Mouse (Mus musculus) heart, postnatal 0 days (tissue): ENCODE results near the gene Wls.

Experiments
- CTCF ChIP-seq: IDR thresholded peaks from 2 replicates; pipeline ENCODE4 v1.5.1; 2016; ENCODE audit warnings: antibody characterized with exemption, control low read depth, low read depth
- EP300 ChIP-seq: IDR thresholded peaks from 2 replicates; pipeline ENCODE4 v1.6.1; 2016; ENCODE audit warnings: antibody characterized with exemption, low read depth

GRCm38 (mm10) chr3:159857112-159857511 lies 17.6 kb downstream of the Wls start:
- TF ChIP-seq CTCF (no peak), EP300 (no peak)
